Mouse (Mus musculus) kidney, postnatal 25 days (tissue): Measurements from ENCODE around the gene Gm4924.

Source experiments
- DNase-seq, 2 experiments: peaks; one replicate each; pipeline ENCODE4 v3.0.0; 2021; ENCODE audit warnings: mixed read lengths in 2 of 2

The Gm4924 gene

GRCm38 (mm10) chr10:82354083-82355010 is at the start of gene Gm4924:
Gene Gm4924 (plus strand): TSS chr10:82354255.
- DNase-seq = peak; percentile 86 to 88

GRCm38 (mm10) chr10:82316482-82316881 is 37.6 kb upstream of the Gm4924 start, which contains the start of gene 4932415D10Rik:
Gene 4932415D10Rik (minus strand): TSS chr10:82316582.
- no peak for DNase-seq

GRCm38 (mm10) chr10:82320134-82320533 is 33.9 kb upstream of the Gm4924 start:
- DNase-seq = no peak

GRCm38 (mm10) chr10:82329826-82330225 is 24.2 kb upstream of the Gm4924 start:
- DNase-seq = no peak

GRCm38 (mm10) chr10:82355401-82355800 is 1.3 kb downstream of the Gm4924 start:
- DNase-seq = no peak

- DNase-seq = no peak
Measured at GRCm38 (mm10) chr10:82361911-82362310, 7.9 kb downstream of the Gm4924 start.

- DNase-seq = no peak
Measured at GRCm38 (mm10) chr10:82382992-82383391, 28.9 kb downstream of the Gm4924 start.

- DNase-seq = no peak
Measured at GRCm38 (mm10) chr10:82409511-82409910, 55.5 kb downstream of the Gm4924 start.

GRCm38 (mm10) chr10:82423631-82424030 is 69.6 kb downstream of the Gm4924 start:
- DNase-seq = no peak
